Mouse (Mus musculus) adrenal gland, adult 2 months (tissue): ENCODE results near the gene Scnn1b. TPM values are rescaled to one million over a fixed set of nuclear protein-coding genes. Genes with fewer than 3 reads are reported as not detected.

Source experiments
- DNase-seq: peaks from one replicate; pipeline ENCODE4 v3.0.0; 2021
- long read RNA-seq: library from polyadenylated mRNA; stranded (forward); transcript quantifications from one replicate; pipeline ENCODE4 v2.0.0, GENCODE M21; 2021
- polyA plus RNA-seq: library from polyadenylated mRNA; depleted of rRNA; stranded (reverse); fragments of >200 nt; gene quantifications from 2 replicates; pipeline ENCODE4 v1.2.3, GENCODE M21; 2012; rRNA removed
- total RNA-seq, 2 experiments: library from RNA; stranded (reverse); gene quantifications; 2 replicates each; pipeline ENCODE4 v1.2.3; 2021

The Scnn1b gene
- total RNA-seq (not detected), polyA plus RNA-seq (0.41 and 0.52 TPM in 2 replicates)
- long read RNA-seq: 0 reads

DNA sequence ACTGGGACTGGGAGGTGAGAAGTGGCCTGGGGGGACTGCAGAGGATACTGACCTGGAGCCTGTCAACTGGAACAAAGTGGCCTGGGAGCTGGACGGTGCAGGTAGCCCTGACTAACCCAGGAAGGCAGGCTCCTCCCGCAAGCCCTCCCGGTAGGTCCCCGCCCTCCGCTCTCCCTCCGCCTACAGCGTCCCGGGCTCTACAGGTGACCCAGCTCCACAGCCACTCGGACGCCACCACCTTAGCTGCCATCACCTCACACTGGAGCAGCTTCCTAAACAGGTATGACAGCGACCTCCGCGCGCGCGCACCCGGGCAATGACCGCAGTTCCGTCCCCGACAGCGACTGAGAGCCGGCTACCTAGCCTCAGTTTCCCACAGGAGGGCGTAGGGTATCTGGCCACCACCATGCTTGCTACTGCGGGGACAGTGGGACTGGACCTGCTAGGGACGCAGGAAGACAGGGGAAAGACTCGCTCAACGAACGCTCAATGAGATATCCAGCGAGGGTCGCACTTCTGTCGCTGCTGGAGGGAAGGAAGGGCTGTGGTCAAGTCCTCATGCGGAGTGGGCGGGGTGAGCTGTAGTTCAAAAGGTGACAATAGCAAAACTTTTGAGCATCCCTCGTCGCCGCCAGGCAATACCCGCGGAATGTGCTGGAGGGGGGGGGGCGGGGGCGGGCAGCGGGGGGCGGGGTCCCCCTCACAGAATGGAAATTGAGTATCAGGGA lies at the start of gene Scnn1b:
TSS of gene Scnn1b (plus strand) at position 181 of the 728 bp plus-strand sequence.
- no peak for DNase-seq

GRCm38 (mm10) chr7:121821632-121822031 lies 43.2 kb upstream of the Scnn1b start:
- no peak for DNase-seq

DNA sequence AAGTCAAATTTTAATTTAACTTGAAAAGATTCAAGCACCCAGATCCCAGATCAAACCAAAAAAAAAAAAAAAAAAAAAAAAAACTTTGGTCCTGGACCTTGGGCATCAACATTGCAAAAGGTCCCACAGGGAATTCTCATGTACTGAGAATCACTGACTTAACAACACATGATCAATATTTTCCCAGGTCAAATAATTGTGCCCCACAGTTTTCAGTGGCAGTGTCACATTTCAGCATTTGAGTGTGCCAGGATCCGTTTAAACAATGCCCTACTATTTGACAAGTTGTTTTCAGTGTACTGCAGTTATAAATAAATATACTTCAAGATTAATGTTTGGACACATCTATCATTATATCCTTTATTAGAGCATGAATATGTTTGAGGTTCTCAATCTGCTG lies 36.4 kb upstream of the Scnn1b start:
- DNase-seq: no peak

GRCm38 (mm10) chr7:121835392-121835791 lies 29.4 kb upstream of the Scnn1b start:
- DNase-seq: no peak

- DNase-seq: no peak
Observed at GRCm38 (mm10) chr7:121836827-121837226, 28.0 kb upstream of the Scnn1b start.

- no peak for DNase-seq
Observed at GRCm38 (mm10) chr7:121840810-121841209, 24.0 kb upstream of the Scnn1b start.

DNA sequence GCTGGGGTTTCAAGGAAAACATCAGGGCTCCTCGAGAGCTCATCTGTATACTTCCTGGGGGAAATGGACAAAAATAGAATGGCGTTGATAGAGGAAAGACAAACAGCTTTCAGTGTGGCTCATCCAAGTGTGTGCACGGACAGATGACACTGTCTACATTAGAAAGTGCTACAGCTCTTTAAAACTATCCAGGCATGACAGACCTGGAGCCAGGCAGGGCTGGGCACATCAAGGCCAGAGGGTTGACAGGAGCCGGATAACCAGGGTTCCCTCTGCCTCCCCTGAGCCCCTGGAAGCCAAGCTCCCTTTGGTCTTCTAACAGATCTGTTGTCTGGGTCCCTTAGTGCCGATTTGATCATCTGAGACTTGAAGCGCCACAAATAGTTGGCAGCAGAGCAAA lies 22.6 kb upstream of the Scnn1b start:
- DNase-seq: no peak

- no peak for DNase-seq
Observed at GRCm38 (mm10) chr7:121845964-121846363, 18.9 kb upstream of the Scnn1b start.

- no peak for DNase-seq
Observed at GRCm38 (mm10) chr7:121848537-121849168, 16.2 kb upstream of the Scnn1b start.

DNA sequence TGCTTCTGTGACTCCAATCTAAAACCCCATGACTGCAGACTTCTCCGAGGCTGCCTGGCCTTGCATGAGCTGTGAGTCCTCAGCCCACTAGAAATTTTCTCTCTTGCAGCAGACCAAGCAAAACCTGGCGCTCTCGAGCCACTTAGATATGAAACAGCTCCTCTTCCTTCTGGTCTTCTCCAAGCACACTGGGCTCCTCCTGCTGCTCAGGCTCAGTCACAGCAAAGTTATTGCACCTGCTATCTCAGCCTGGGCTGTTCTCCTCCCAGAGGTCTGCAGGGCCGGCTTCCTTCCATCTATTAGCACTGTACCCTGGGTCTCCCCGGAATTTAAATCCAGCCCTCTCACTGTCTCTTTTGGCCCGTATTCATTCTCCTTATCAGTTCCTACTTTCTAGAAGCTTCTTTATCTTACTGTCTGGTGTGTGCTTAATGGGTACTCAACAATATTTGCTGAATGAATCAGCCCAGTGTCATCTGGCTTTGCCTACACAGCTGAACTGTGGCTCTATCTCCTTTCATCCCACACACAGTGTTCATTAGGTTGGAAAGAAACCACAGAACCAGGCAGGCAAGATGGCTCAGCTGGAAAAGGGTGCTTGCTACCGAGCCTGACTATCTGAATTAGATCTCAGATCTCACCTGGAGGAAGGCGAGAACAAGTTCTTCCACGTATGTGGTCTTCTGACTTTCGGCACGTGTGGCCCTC lies 7.5 kb upstream of the Scnn1b start:
- no peak for DNase-seq

- no peak for DNase-seq
Observed at GRCm38 (mm10) chr7:121858939-121859338, 5.9 kb upstream of the Scnn1b start.

DNA sequence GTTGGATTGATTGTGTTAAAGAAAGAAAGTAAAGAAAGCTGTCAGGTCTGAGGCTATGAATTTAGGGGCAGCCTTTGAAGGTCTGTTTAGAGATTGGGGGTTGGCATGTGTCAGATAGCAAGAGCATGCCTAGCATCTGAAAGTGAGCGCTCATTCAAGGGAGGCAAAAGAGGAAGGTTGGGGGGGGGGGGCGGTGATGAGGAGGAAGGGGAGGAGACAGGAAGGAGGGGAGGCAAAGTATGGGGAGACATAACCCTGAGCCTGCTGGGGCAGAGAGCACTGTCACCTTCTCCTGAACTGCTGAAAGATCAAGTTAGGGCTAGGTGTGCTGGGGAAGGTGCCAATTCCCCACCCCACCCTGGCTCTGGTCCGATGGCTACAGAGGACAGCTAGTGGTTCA lies 6.8 kb downstream of the Scnn1b start:
- no peak for DNase-seq

DNA sequence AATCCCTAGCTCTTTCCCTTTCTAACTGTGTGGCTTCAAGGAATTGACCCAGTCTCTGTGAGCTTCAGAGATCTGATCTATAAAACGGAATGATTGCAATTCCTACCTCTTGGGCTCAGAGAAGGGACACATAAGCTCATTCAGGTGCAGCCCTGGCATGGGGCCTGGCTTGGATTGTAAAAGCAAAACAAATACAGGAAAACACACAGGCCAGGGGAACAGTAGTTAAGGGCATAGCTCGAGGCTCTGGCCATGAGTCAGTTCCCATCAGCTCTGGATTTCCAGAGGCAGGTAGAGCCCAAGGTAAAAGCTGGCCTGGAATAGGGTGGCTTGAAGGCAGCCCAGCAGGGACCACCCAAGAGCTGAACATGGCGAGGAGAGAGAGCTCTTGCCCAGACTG lies 9.2 kb downstream of the Scnn1b start:
- no peak for DNase-seq

DNA sequence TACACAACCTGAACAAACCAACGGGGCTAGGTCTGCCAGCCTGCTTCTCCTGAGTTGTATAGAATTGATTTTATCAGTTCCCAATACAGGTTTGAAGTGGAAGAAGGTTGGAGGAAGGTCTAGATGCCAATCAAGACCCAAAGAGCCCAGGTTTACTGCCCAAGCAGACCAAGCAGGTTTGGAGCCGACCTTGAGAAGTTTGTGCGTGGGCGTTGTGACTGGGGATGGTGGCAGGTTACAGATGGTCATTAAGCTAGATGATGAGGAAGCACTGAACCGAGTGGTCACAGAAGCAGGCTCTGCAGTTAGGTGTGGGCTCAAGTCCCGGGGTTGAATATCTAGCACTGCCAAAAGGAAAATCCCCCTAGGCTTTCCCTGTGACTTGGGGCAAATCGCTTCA lies 9.9 kb downstream of the Scnn1b start:
- DNase-seq: no peak

DNA sequence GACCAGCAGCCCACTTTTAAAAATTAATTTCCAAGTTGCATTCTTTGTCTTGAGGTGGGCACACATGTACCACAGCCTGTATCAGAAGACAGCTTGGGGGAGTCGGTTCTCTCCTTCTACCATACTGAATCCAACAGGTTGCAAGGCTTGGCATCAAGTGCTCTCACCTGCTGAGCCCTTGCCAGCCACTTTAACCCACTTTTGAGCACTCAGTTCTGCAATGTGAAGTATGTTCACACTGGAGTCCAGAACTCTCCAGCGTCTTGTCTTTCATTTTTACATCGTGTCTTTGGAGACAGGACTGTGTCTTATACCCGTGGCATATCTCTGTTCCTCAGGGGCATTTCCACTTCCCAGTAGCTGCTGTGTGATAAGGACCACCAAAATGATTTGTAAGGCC lies 15.4 kb downstream of the Scnn1b start:
- no peak for DNase-seq

DNA sequence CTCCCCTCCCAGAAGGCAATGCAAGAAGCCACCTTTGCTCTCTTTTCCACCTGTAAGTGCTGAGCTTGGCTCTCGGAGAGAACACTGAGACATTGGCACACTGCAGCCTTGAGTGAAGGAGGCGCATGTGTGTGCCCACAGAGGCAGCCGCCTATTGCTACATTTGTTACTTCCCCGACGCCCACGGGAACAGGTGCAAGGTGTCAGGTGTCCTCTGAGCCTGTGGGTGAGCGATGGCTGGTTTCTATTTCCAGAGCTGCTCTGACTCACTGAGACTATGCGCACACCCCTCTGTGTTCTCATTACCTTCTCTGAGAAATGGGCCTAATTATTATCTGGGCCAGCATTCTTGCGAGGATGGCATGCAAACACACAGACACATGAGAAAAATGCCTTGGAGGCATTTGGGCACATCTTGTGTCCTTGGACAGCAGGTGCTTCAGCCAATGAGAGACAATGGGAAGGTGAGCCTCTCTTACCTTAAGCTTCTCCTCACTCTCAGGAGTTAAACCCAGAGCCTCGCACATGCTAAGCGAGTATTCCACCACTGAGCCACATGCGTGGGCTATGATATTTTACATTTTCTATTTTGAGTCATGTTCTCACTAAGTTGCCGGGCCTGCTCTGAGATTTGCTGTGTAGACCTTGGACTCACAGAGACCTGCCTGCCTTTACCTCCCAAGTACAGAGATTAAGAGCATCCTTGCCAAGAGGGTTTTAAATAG lies 26.0 kb downstream of the Scnn1b start:
- DNase-seq: no peak

- no peak for DNase-seq
Observed at GRCm38 (mm10) chr7:121896689-121897088, 31.9 kb downstream of the Scnn1b start.

DNA sequence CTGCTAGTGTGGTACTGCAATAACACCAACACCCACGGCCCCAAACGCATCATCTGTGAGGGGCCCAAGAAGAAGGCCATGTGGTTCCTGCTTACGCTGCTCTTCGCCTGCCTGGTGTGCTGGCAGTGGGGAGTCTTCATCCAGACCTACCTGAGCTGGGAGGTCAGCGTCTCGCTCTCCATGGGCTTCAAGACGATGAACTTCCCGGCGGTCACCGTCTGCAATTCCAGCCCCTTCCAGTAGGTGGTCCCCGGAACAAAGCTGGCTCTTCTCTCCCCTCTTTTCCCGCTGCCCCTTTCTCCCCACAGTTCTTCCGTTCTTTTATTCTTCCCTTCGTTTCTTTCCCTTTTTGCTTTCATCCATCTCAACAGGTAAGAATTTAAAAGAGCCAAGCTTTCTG lies 34.5 kb downstream of the Scnn1b start:
- DNase-seq: no peak

DNA sequence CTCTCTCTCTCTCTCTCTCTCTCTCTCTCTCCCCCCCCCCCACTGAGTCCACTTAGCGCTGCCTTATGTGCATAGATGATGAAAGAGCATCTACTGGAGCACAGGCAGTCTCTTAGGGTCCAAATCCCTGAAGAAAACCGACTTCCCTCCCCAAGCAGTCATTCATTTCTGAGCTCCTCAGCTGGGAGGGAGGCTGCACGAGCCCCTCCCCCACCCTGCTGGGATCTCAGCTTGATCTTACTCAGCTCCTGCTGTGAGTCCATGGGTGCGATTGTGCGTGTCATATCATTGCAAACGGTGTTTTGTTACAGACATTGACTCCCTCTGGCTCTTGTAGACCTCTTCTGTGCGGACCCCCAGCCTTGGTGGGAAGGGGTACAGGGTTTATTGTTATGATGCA lies 35.1 kb downstream of the Scnn1b start:
- DNase-seq: no peak

- DNase-seq: no peak
Observed at GRCm38 (mm10) chr7:121902757-121903411, 38.0 kb downstream of the Scnn1b start.

DNA sequence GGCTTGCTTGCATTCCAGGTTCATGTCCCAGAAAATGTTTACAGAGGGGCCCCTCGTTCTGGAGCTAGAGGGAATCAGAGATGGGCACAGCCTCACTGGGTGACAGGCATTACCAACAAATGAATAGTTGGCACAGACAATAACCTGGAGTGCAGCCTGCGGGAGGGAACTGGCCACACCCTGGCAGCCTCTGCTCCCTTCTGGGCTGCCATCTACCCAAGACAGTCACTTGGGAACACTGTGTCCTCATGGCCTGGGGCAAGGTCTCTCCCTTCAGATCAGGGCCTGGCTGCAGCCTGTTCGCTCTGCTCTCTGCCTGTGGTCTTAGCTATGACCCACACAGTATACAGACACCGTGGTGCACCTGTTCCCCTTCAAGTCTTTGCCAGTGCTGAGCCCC lies 42.0 kb downstream of the Scnn1b start:
- DNase-seq: no peak

DNA sequence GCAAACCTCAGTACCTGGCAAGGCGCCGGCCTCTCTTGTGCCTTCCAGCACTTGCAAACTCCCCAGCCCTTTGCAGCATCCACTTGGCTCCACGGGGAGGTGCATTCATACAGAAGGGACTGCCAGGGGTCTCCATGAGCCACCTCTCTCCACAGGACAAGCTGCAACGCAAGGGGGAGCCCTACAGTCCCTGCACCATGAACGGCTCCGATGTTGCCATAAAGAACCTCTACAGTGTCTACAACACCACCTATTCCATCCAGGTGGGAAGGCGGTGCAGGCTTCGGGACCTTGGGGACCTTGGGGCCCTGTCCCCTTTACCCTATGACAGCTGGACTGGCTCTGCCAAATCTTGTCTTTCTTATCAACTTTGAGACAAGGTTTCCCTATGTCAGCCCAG lies 47.4 kb downstream of the Scnn1b start:
- DNase-seq: no peak
